Mouse (Mus musculus): ENCODE data around the gene Krcc1. TPM values are rescaled to one million over a fixed set of nuclear protein-coding genes. Genes with fewer than 3 reads are reported as not detected.
"Not testable (repeated sequence)": the region's sequence is repeated elsewhere in the genome, so short reads cannot be mapped to it uniquely, and the experiment has no call there.

Gene Krcc1
- polyA plus RNA-seq, 1 experiment from 2014 or later: 25.5 TPM

DNA sequence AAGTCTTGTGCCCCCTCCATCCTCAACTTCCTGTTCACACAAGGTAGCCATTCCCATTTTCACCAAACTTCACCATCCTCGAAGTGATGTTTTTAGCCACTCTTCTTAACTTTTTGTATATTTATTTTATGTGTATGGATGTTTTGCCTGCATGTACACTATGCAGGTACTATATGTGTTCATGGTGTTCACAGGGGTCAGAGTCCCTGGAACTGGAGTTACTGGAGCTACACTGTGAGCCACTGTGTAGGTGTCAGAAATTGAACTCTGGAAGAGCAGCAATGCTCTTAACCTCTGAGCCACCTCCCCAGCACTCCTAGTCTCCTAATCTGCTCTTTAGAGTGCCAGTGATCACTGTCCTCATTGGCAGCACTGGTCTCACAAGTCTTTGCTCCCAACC is 23.1 kb upstream of the Krcc1 start:
- WGBS: 92% methylated on average over 1 of the region's 1 CpGs
- ATAC-seq (ENCODE audit: low FRiP score): no peak
- H3K9me3 ChIP-seq: no peaks in the 10 kb centered on the region
- no peaks in the 10 kb centered on the region for H3K27me3 ChIP-seq
- H3K4me2 ChIP-seq: no peak overlapping the region
- no peaks in the 10 kb centered on the region for H3K4me1 ChIP-seq (replicated peaks)
- H3K27ac ChIP-seq: no peak overlapping the region
- H3K4me3 ChIP-seq: no peak overlapping the region
- H3K9ac ChIP-seq: no peak overlapping the region
- no peaks in the 10 kb centered on the region for H3K36me3 ChIP-seq

DNA sequence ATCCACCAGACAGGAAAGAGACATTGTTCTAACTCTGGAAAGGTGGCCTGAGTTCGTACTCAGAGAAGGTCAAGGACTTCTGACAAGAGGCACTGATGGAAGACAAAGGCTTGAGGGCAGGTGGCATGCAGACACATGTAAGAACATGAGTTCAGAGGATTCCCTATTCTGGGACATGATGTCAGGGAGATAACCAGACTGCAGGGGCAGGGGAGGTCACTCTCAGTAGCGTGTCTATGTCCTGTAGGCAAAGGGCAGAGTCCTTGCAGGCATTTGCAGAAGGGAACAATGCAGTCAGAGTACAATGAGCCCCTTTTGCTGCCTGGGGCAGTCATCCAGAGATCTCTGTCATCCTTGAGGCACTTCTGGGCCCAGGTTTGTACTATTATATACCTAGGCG is 21.9 kb upstream of the Krcc1 start:
- Histone ChIP-seq H3K9ac (no peak overlapping the region), H3K9me3 (no peaks in the 10 kb centered on the region), H3K4me1 (replicated peaks) (no peaks in the 10 kb centered on the region), H3K4me2 (no peak overlapping the region), H3K36me3 (no peaks in the 10 kb centered on the region), H3K27me3 (no peaks in the 10 kb centered on the region), H3K27ac (no peak overlapping the region), H3K4me3 (no peak overlapping the region)
- no peak for ATAC-seq (ENCODE audit: low FRiP score)
- WGBS: 70% methylated on average over 3 of the region's 3 CpGs

DNA sequence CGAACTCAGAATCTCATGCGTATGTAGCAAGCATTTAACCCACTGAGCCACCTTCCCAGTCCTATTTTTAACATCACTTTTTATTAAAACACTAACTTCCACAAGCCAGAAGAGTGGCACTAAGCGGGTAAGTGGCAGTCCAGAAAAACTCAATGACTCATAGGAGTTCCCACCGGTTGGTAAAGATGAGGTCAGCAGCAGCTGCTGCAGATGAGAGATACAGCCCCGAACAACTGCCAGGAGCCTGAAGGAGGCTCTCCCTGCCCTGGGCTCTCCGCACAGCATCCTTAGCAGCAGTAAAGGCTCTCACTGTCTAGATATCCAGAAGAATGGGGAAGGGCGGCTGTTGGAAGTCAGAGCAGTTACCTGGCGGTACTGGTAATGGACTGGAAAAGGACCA is 20.5 kb upstream of the Krcc1 start:
- 91% methylated on average over 8 of the region's 8 CpGs for WGBS

DNA sequence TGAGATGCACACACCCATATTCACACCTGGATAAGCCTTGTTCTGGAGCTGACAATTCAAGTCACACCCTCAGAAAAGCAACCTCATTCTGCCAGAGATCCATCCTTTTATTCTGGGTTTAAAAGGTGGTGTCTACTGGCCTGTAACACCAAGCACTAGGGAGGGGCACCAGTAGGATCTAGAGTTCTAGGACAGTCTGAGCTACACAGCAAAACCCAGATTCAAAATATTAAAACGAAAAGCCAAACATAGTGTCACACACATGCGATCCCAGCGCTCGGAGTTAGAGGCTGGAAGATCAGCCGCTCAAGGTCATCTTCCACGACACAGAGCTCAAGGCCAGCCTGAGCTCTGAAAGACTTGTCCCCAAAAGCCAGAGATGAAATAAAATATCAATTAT is 17.0 kb upstream of the Krcc1 start:
- ATAC-seq (ENCODE audit: low FRiP score): no peak
- no peak overlapping the region for H3K4me2 ChIP-seq
- 95% methylated on average over 6 of the region's 6 CpGs for WGBS
- H3K36me3 ChIP-seq: no peaks in the 10 kb centered on the region
- H3K4me1 ChIP-seq (replicated peaks): no peaks in the 10 kb centered on the region
- no peaks in the 10 kb centered on the region for H3K9me3 ChIP-seq
- no peak overlapping the region for H3K27ac ChIP-seq
- H3K4me3 ChIP-seq: no peak overlapping the region
- no peak overlapping the region for H3K9ac ChIP-seq
- H3K27me3 ChIP-seq: no peaks in the 10 kb centered on the region

More for the DNA sequence above, 20.5 kb upstream of the Krcc1 start:
- Histone ChIP-seq H3K27me3 (no peaks in the 10 kb centered on the region), H3K27ac (no peak overlapping the region), H3K4me1 (replicated peaks) (no peaks in the 10 kb centered on the region), H3K9ac (no peak overlapping the region), H3K4me2 (no peak overlapping the region), H3K36me3 (no peaks in the 10 kb centered on the region), H3K4me3 (no peak overlapping the region), H3K9me3 (no peaks in the 10 kb centered on the region)
- ATAC-seq (ENCODE audit: low FRiP score): no peak

DNA sequence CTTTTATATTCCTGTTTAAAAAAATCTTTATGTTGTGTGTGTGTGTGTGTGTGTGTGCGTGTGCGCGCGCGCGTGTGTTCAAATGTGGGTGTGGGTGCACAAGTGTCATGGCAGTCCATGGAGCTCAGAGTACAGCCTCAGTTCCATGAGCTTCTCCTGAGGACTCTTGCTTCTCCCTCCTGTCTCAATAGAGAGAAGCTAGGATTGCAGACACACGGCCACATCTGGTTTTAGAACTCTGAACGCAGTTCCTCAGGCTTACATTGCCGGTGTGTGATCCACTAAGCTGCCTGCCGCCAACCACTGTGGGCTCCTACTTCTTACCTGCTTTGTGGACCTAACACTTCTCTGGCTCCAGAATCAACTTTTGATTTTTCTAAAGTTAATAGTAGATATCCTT is 15.3 kb upstream of the Krcc1 start:
- no peaks in the 10 kb centered on the region for H3K27me3 ChIP-seq
- no peak overlapping the region for H3K4me3 ChIP-seq
- no peaks in the 10 kb centered on the region for H3K36me3 ChIP-seq
- ATAC-seq (ENCODE audit: low FRiP score): no peak
- WGBS: 96% methylated on average over 10 of the region's 10 CpGs
- no peak overlapping the region for H3K27ac ChIP-seq
- H3K9ac ChIP-seq: no peak overlapping the region
- H3K4me2 ChIP-seq: no peak overlapping the region
- no peaks in the 10 kb centered on the region for H3K4me1 ChIP-seq (replicated peaks)
- H3K9me3 ChIP-seq: no peaks in the 10 kb centered on the region

DNA sequence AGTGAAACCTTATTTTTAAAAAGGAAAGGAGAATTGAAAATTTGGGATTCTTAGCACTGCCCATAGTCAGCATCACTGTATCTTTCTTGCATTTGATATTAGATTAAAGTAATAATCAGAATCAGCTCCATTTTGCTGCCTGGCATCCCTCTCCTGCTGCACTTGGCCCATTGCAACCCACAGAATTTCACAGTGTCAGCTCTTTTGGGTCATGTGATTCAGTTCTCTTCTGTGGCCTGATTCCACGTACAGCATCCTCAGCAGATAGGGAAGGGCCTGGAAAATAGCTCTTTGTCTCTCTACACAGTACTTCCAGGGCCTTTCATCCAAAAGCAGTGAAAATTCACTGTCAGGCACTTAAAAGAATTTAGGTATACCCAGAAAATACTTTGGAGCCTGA is 14.1 kb upstream of the Krcc1 start:
- no peaks in the 10 kb centered on the region for H3K9me3 ChIP-seq
- H3K9ac ChIP-seq: no peak overlapping the region
- no peak overlapping the region for H3K4me3 ChIP-seq
- no peaks in the 10 kb centered on the region for H3K27me3 ChIP-seq
- H3K4me2 ChIP-seq: no peak overlapping the region
- WGBS: 49% methylated on average over 1 of the region's 1 CpGs
- H3K4me1 ChIP-seq (replicated peaks): no peaks in the 10 kb centered on the region
- no peaks in the 10 kb centered on the region for H3K36me3 ChIP-seq
- no peak overlapping the region for H3K27ac ChIP-seq
- no peak for ATAC-seq (ENCODE audit: low FRiP score)

DNA sequence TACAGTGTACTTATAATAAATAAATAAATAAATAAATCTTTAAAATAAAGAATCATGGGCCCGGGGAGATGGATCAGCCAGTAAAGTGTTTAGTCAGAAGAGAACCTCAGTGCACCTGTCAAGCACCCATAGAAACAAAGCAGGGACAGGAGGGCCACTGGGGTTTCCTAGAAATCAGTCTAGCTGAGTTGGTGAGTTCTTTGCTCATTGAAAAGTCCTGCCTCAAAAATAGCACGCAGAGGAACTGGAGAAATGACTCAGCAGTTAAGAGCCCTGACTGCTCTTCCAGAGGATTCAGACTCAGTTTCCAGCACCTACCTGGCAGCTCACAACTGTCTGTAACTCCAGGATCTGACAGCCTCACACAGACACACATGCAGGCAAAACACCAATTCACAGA is 12.9 kb upstream of the Krcc1 start:
- no peaks in the 10 kb centered on the region for H3K9me3 ChIP-seq
- no peaks in the 10 kb centered on the region for H3K4me1 ChIP-seq (replicated peaks)
- no peaks in the 10 kb centered on the region for H3K27me3 ChIP-seq
- H3K4me3 ChIP-seq: no peak overlapping the region
- no peak overlapping the region for H3K9ac ChIP-seq
- H3K27ac ChIP-seq: no peak overlapping the region
- no peak overlapping the region for H3K4me2 ChIP-seq
- WGBS: 92% methylated on average over 2 of the region's 2 CpGs
- no peak for ATAC-seq (ENCODE audit: low FRiP score)
- no peaks in the 10 kb centered on the region for H3K36me3 ChIP-seq

DNA sequence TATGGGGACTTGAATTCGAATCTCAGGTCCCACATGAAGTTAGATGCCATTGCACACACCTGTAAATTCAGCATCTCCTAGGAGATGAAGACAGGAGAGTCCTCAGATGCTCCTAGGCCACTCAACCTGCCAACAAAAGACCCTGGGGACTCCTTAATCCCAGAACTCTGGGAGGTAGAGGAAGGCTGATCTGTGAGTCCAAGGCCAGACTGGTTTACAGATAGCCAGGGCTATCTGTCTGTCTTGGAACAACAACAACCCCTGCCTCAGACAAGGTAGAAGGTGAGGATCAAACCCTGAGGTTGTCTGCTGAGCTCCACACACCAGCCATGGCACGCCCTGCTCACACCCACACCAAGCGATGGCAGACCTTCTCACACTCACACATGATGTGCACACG is 12.3 kb upstream of the Krcc1 start:
- no peaks in the 10 kb centered on the region for H3K9me3 ChIP-seq
- H3K9ac ChIP-seq: no peak overlapping the region
- WGBS: 93% methylated on average over 4 of the region's 4 CpGs
- H3K27me3 ChIP-seq: no peaks in the 10 kb centered on the region
- no peak overlapping the region for H3K4me2 ChIP-seq
- H3K27ac ChIP-seq: no peak overlapping the region
- H3K4me3 ChIP-seq: no peak overlapping the region
- H3K4me1 ChIP-seq (replicated peaks): no peaks in the 10 kb centered on the region
- no peak for ATAC-seq (ENCODE audit: low FRiP score)
- H3K36me3 ChIP-seq: no peaks in the 10 kb centered on the region

DNA sequence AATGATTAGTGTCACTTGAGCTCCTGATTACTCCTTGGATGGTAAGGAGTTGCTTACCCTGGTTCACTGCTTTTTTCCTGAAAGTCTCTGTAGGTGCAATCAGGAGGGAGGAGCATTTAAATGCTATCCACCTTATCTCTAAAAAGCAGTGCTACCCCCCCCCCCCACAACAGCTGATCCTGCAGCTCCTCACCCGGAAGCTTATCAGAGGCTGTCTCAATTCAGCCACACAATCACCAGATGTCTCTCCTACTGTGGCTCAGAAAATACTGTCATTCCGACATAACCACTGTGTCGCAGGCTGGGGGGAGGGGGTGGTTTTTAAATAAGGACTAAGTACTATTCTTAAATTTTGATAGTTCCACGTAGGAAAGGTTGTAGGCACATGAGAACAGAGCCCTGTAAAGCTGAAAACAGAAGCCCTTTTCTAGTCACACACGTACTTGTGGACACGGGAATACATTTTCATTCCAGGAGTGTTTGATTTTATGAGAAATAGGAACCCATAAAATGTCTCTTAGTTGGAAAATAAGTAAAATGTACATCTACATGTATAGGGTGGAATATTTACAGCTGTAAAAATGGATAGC is 11.3 kb upstream of the Krcc1 start:
- Histone ChIP-seq H3K4me1 (replicated peaks) (no peaks in the 10 kb centered on the region), H3K27ac (no peak overlapping the region), H3K27me3 (no peaks in the 10 kb centered on the region), H3K9ac (no peak overlapping the region), H3K36me3 (no peaks in the 10 kb centered on the region), H3K4me2 (no peak overlapping the region), H3K9me3 (no peaks in the 10 kb centered on the region), H3K4me3 (no peak overlapping the region)
- WGBS: 60% methylated on average over 6 of the region's 6 CpGs
- no peak for ATAC-seq (ENCODE audit: low FRiP score)

DNA sequence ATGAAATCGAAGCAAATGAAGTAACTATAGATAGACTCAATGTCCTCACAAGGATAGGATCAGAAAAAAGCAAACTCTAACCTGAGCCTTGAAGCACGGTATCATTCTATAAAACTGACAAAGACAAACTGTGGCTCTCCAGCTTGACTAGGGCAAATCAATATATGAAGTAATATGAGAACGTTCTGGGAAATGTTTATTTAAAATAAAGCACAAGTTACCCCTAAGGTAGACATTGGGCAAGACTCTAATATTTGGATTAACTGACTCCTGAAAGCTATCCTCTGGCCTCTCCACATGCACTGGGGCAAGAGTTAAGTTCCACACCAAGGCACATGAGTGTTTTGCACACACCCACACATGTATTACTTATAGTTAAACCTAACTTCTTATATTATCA is 10.4 kb upstream of the Krcc1 start:
- Histone ChIP-seq H3K4me1 (replicated peaks) (no peaks in the 10 kb centered on the region), H3K27me3 (no peaks in the 10 kb centered on the region), H3K4me2 (no peak overlapping the region), H3K36me3 (no peaks in the 10 kb centered on the region), H3K9me3 (no peaks in the 10 kb centered on the region), H3K4me3 (no peak overlapping the region), H3K9ac (no peak overlapping the region), H3K27ac (no peak overlapping the region)
- WGBS: 85% methylated on average over 3 of the region's 3 CpGs
- ATAC-seq (ENCODE audit: low FRiP score): no peak

DNA sequence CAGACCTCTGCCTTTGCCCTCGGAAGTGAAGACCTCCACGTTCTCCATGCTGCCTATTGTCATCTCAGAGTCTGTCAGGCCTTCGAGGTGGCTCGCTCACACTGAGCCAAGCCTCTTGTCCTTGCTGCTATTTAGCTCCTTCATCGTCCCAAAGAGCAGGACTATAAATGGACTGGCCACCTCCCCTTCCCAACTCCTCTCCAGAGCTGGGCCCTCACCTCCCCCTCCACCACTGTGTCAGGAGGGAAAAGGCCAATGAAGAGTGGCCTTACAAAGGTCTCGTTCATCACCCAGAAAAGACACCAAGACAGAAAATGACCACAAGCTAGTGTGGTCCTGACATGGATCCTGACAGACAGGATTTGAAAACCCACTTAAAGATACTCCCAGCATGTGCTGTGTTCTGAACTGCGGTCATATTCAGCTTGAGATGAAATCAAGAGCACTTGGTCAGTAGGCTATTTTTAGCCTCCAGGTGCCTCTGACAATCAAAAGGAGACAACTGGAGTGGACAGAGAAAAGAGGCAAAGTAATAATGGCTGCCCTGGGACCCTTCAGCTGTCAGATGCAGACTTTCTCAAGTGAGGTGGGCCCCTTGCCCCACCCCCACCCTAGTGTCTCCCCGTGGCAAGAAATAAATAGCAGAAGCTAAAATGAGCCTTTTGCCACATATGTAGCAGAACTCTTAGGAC is 9.2 kb upstream of the Krcc1 start:
- H3K4me1 ChIP-seq (replicated peaks): no peaks in the 10 kb centered on the region
- no peaks in the 10 kb centered on the region for H3K36me3 ChIP-seq
- no peak overlapping the region for H3K9ac ChIP-seq
- H3K27ac ChIP-seq: no peak overlapping the region
- WGBS: 78% methylated on average over 8 of the region's 8 CpGs
- no peak overlapping the region for H3K4me2 ChIP-seq
- no peaks in the 10 kb centered on the region for H3K9me3 ChIP-seq
- no peak overlapping the region for H3K4me3 ChIP-seq
- no peak for ATAC-seq (ENCODE audit: low FRiP score)
- H3K27me3 ChIP-seq: no peaks in the 10 kb centered on the region

DNA sequence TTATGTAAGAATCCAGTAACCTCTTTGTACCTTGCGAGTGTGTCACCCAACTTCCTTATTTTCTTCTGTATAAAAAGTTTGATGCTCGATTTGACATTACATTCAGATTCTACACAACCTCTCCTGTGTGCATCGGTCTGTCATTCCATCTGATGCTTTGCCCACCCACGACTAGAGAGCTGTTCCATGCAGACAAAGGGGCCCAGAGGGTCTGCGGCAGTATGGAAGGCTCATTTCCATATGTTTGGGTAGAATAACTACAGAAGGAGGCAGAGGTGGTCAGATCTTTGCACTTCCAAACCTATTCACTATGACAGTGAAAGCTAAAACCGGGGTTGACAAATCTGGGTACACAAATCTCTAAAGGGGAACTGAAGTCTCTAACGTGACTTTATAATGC is 3.9 kb upstream of the Krcc1 start:
- not testable (repeated sequence) for H3K9ac ChIP-seq; ATAC-seq (ENCODE audit: low FRiP score); H3K27ac ChIP-seq; H3K4me1 ChIP-seq (replicated peaks); H3K27me3 ChIP-seq; H3K9me3 ChIP-seq; H3K4me2 ChIP-seq; H3K36me3 ChIP-seq; H3K4me3 ChIP-seq
- 69% methylated on average over 7 of the region's 7 CpGs for WGBS

DNA sequence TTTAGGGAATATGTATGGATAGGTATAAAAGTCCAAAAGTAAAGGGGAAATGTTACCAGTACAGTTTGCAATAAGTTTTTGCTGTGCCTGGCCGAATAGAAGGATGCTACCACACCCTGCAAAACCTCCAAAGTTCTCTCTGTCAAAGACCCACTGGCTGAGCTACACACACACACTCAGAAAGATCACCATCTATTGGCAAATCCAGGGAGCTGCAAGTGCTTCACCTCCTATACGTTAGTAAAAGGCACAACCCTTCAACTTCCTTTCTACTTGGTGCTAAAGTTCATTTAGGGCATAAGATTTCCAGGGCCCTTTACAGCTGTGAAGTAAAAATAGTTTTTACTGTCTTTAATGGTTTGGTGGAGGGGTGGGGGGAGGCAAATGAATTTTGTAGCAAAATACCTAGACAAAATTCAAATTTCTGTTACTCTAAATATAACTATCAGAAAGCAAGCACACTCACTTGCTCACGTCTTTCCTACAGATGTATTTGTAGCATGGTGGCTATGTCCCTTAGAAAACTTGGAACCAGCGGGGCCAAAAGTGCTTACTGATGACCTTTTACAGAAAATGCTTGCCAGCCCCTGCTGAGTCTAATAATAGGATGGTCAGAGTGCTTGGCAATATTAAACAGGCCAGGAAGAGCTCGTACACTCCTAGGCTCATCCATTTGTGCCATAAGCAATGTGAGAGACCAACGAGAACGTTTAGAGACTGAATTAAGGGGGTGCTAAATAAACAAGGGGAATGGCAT is 2.4 kb upstream of the Krcc1 start:
- WGBS: 57% methylated on average over 7 of the region's 7 CpGs
- Histone ChIP-seq H3K9ac (no peak overlapping the region), H3K27ac (no peak overlapping the region), H3K4me2 (no peak overlapping the region), H3K4me3 (no peak overlapping the region), H3K36me3 (no peaks in the 10 kb centered on the region), H3K27me3 (no peaks in the 10 kb centered on the region), H3K4me1 (replicated peaks) (peaks cover 13% of the 10 kb centered on the region), H3K9me3 (no peaks in the 10 kb centered on the region)
- no peak for ATAC-seq (ENCODE audit: low FRiP score)

Measured in hindbrain, embryonic 13.5 days (tissue).